18 mouse cellular contexts compared by ENCODE assay signal in the genomic region with DNA sequence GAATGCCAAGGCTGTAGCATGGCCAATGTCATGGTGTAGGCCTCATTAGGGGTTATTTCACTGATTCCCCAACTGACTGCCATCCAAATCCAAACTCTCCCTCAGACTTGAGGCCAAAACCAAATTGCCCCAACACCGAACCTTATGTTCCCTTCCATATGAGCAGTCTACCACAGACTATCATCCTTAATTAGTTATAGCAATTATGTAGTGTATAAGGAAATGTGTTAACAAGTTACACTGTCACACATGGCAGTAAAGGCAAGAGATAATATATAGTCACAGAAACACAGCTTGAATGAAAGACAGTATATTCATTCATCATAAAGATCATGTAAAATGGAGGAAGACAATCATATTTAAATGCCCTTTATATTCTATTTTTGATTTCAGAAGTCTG. TPM values are rescaled to one million over a fixed set of nuclear protein-coding genes. Genes with fewer than 3 reads are reported as not detected.
"Had no signal": no experiment of that assay in that cellular context is flagged by ENCODE, and none has a peak within 500 bp of the region (broad histone marks: within the 10 kb centered on the region; RNA-seq: fewer than 3 reads in every experiment).

No protein-coding gene starts in this region.

- DNase-seq: liver, postnatal 0 days; lung, adult 2 months; lung, postnatal 14 days; lung, postnatal 36 days; right cerebral cortex, postnatal 14 days; thymus, adult 2 months; thymus, postnatal 25 days; thymus, postnatal 4 days had no signal

- H3K36me3 ChIP-seq: lung, embryonic 15.5 days; midbrain, embryonic 12.5 days; midbrain, embryonic 15.5 days; neural tube, embryonic 12.5 days; stomach, embryonic 15.5 days had no signal

- ATAC-seq: liver, postnatal 0 days; lung, postnatal 0 days; midbrain, embryonic 15.5 days had no signal

- H3K4me2 ChIP-seq: lung, embryonic 15.5 days; midbrain, embryonic 12.5 days; midbrain, embryonic 15.5 days; neural tube, embryonic 12.5 days; stomach, embryonic 15.5 days had no signal

- H3K27me3 ChIP-seq: lung, embryonic 15.5 days; megakaryocyte, embryonic 14.5 days; midbrain, embryonic 12.5 days; midbrain, embryonic 15.5 days; neural tube, embryonic 12.5 days; stomach, embryonic 15.5 days had no signal

- H3K4me1 ChIP-seq: midbrain, embryonic 12.5 days; midbrain, embryonic 15.5 days; neural tube, embryonic 12.5 days; stomach, embryonic 15.5 days had no signal

- H3K27ac ChIP-seq: lung, embryonic 15.5 days; macrophage; midbrain, embryonic 12.5 days; midbrain, embryonic 15.5 days; neural tube, embryonic 12.5 days; stomach, embryonic 15.5 days; stomach, postnatal 0 days had no signal

- H3K9ac ChIP-seq: liver, postnatal 0 days; lung, embryonic 15.5 days; midbrain, embryonic 12.5 days; midbrain, embryonic 15.5 days; neural tube, embryonic 12.5 days; stomach, embryonic 15.5 days had no signal

- H3K9me3 ChIP-seq: lung, embryonic 15.5 days; megakaryocyte, embryonic 14.5 days; midbrain, embryonic 12.5 days; midbrain, embryonic 15.5 days; neural tube, embryonic 12.5 days; stomach, embryonic 15.5 days had no signal

- H3K4me3 ChIP-seq: lung, embryonic 15.5 days; megakaryocyte, embryonic 14.5 days; midbrain, embryonic 12.5 days; midbrain, embryonic 15.5 days; neural tube, embryonic 12.5 days; stomach, embryonic 15.5 days had no signal

RNA-seq across cellular contexts. Expression of a gene that starts 17.4 kb away (rescaled TPM):
- polyA plus RNA-seq: testis, adult 2 months had no signal
